Mouse (Mus musculus) ES-Bruce4 (cell line): ENCODE data around the gene Myt1l. TPM values are rescaled to one million over a fixed set of nuclear protein-coding genes. Genes with fewer than 3 reads are reported as not detected.

Experiments
- H3K27ac ChIP-seq: 2 replicates; pipeline ENCODE4 v1.5.1; 2012; ENCODE audit warnings: low read length, inconsistent platforms; ENCODE audit not compliant: insufficient read depth
- H3K27me3 ChIP-seq: 2 replicates; pipeline ENCODE4 v1.6.1; 2012; ENCODE audit warnings: mild to moderate bottlenecking, low read length, inconsistent platforms; ENCODE audit not compliant: control insufficient read depth, poor library complexity, insufficient read depth, severe bottlenecking
- H3K36me3 ChIP-seq: 2 replicates; pipeline ENCODE4 v1.6.1; 2012; ENCODE audit warnings: inconsistent platforms, mild to moderate bottlenecking, low read length, moderate library complexity; ENCODE audit not compliant: control insufficient read depth, poor library complexity, insufficient read depth, severe bottlenecking
- H3K4me1 ChIP-seq: one replicate; pipeline ENCODE4 v1.8.1; 2011; ENCODE audit warnings: low read length; ENCODE audit not compliant: control insufficient read depth, insufficient read depth
- H3K4me3 ChIP-seq: 2 replicates; pipeline ENCODE4 v1.5.1; 2011; ENCODE audit warnings: low read depth, mild to moderate bottlenecking, low read length
- H3K9ac ChIP-seq: 2 replicates; pipeline ENCODE4 v1.6.1; 2012; ENCODE audit warnings: low read depth, mild to moderate bottlenecking, inconsistent platforms; ENCODE audit not compliant: poor library complexity, severe bottlenecking
- H3K9me3 ChIP-seq: replicated peaks from 2 replicates; pipeline ENCODE4 v1.6.1; 2012; ENCODE audit warnings: mild to moderate bottlenecking, low read length, inconsistent platforms; ENCODE audit not compliant: control insufficient read depth, poor library complexity, insufficient read depth, severe bottlenecking
- CTCF ChIP-seq: IDR thresholded peaks from one replicate; pipeline ENCODE4 v1.8.1; 2011; ENCODE audit warnings: low read depth, low read length
- EP300 ChIP-seq: IDR thresholded peaks from 2 replicates; pipeline ENCODE4 v1.6.1; 2011; ENCODE audit warnings: low read depth, low read length; ENCODE audit not compliant: insufficient read depth
- POLR2A ChIP-seq: IDR thresholded peaks from one replicate; pipeline ENCODE4 v1.8.1; 2011; ENCODE audit warnings: low read length; ENCODE audit not compliant: insufficient read depth
- polyA plus RNA-seq: library from polyadenylated mRNA; stranded (reverse); fragments of >200 nt; gene quantifications from 2 replicates; pipeline ENCODE4 v1.2.4, GENCODE M21; 2011; ENCODE audit warnings: low read depth; ENCODE audit not compliant: missing spikeins, insufficient read depth, insufficient read length

Myt1l gene
- polyA plus RNA-seq, 1 experiment, result not detected

DNA sequence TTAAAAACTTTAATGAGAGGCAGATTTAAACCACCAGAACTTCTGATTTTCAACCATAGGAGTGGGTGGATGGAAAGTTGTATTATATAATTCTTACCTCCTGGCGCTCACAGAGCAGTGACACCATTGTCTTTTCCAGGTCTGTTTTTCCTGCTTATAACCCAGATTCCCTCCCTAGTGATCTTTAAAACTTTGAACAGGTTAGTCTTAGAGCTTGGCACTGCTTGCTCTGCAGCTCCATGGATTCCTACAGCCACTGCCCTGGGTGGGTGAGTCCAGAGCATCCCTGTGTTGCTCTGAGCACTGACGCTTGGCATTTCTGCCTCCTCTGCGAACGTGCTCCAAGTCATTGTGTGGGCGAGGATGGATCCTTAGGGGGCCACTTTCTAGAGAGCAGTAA lies 43.4 kb downstream of the Myt1l start:
- Histone ChIP-seq H3K36me3 (no peaks in the 10 kb centered on the region), H3K9me3 (no peaks in the 10 kb centered on the region), H3K27ac (no peak overlapping the region), H3K4me1 (no peaks in the 10 kb centered on the region), H3K9ac (no peak overlapping the region), H3K4me3 (no peak overlapping the region), H3K27me3 (no peaks in the 10 kb centered on the region)
- TF ChIP-seq CTCF, result no peak
- no peak for TF ChIP-seq EP300

DNA sequence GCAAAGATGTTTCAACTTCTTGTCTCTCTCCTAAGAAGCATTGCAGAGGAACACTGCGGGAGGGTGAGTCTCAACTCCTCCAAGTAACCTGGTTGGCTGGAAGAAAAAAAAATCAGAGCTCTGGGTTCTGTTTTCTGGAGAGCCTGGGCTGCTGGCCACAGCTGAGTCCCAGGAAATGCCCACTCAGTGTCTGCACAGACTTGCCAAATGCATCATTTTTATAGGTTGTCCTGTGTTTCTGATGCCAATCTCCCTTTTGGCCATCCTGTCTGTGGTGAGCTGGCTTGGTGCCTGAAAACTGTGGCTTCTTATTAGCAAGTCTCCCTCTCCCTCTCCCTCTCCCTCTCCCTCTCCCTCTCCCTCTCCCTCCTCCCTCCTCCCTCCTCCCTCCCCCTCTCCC lies 65.6 kb downstream of the Myt1l start:
- no peak overlapping the region for H3K9ac ChIP-seq

DNA sequence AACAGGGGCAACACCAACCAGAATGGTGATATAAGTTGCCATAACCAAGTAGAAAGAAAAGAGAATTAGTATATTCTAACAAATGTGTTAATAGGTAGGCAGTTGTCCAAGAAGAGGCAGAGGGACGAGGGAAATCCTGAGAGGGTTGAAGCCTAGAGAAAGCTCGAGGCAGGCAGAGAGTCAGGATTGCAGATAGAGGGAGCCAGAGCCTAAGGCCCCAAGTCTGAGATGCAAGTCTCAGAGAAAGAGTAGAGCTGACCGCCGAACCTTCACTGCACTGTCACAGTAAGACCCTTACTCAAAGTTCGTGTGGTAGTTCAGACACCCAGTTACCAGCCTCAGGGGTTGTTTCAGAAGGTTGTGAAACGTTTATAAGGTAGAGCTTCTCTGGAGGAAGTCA lies 71.7 kb downstream of the Myt1l start:
- no peak overlapping the region for H3K4me3 ChIP-seq
- H3K9ac ChIP-seq, result no peak overlapping the region
- TF ChIP-seq EP300, result no peak
- no peak for TF ChIP-seq POLR2A
- peak; percentile 24 for TF ChIP-seq CTCF
- H3K36me3 ChIP-seq, result no peaks in the 10 kb centered on the region
- no peaks in the 10 kb centered on the region for H3K4me1 ChIP-seq
- no peak overlapping the region for H3K27ac ChIP-seq
- no peaks in the 10 kb centered on the region for H3K9me3 ChIP-seq
- H3K27me3 ChIP-seq, result no peaks in the 10 kb centered on the region

More for the DNA sequence above, 65.6 kb downstream of the Myt1l start:
- H3K27ac ChIP-seq, result no peak overlapping the region
- H3K36me3 ChIP-seq, result no peaks in the 10 kb centered on the region
- no peaks in the 10 kb centered on the region for H3K27me3 ChIP-seq
- H3K9me3 ChIP-seq, result no peaks in the 10 kb centered on the region
- TF ChIP-seq POLR2A (no peak), EP300 (no peak), CTCF (no peak)
- no peaks in the 10 kb centered on the region for H3K4me1 ChIP-seq
- H3K4me3 ChIP-seq, result no peak overlapping the region

DNA sequence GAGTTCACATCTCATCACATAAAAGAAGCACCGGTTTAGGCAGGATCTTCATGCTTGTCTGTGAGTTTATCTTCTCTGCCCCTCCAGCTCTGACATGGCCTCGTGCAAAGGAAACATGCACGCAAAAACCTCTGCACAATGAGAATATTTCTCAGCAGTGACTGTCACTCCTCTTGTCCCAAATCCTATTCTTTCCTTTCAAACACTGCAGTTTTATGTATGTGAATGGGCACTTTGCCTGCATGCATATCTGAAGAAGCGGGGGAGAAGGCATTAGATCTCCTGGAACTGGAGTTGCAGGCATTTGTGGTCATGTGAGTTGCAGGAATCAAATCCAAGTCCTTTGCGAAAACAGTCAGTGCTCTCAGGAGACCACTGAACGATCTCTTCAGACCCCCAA lies 73.0 kb downstream of the Myt1l start:
- H3K27me3 ChIP-seq, result no peaks in the 10 kb centered on the region
- H3K36me3 ChIP-seq, result no peaks in the 10 kb centered on the region
- H3K9ac ChIP-seq, result no peak overlapping the region
- H3K4me3 ChIP-seq, result no peak overlapping the region
- no peaks in the 10 kb centered on the region for H3K4me1 ChIP-seq
- H3K27ac ChIP-seq, result no peak overlapping the region
- no peak for TF ChIP-seq CTCF
- TF ChIP-seq EP300, result no peak
- no peak for TF ChIP-seq POLR2A
- H3K9me3 ChIP-seq, result no peaks in the 10 kb centered on the region

DNA sequence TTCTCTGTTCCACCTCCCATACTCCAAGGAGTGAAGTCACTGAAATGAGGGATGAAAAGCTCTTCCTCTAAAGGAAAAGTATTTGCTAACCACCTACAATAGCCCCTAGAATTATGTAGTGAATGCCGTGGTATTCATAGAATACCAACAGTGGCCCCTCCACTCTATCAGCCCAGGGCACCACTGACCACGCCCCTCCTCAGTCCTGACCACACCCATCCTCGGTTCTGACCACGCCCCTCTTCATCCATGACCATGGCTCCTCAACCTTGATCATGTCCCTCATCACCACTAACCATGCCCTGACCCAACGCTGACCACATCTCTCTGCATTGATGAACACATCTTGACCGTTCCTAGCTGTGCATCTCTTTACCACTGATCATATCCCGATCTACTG lies 76.5 kb downstream of the Myt1l start:
- Histone ChIP-seq H3K36me3 (no peaks in the 10 kb centered on the region), H3K9me3 (no peaks in the 10 kb centered on the region)
- TF ChIP-seq EP300, result no peak
- TF ChIP-seq POLR2A, result no peak
- no peak for TF ChIP-seq CTCF

DNA sequence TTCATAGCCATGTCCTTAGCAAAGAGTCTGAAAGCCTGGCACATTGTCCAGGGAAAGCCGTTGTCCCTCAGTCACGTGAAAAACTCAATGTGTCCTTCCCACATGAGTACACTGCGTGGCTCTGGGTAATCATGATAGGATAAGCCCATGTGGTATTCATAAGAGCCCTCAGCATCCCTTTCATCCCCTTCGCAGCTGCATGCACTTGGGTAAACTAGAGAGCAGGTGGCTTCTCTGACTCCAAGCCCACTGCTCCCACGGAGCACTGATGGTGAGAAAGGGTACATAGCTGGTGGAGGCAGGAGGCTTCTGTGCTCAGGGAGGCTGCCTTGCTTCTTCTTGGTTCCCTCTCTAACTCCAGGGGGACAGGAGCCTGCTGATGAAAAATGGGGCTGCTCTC lies 76.9 kb downstream of the Myt1l start:
- TF ChIP-seq CTCF (no peak), EP300 (no peak), POLR2A (no peak)
- Histone ChIP-seq H3K9me3 (no peaks in the 10 kb centered on the region), H3K4me1 (no peaks in the 10 kb centered on the region)

More for the DNA sequence above, 76.5 kb downstream of the Myt1l start:
- Histone ChIP-seq H3K4me1 (no peaks in the 10 kb centered on the region), H3K27ac (no peak overlapping the region), H3K27me3 (no peaks in the 10 kb centered on the region), H3K9ac (no peak overlapping the region), H3K4me3 (no peak overlapping the region)

More for the DNA sequence above, 76.9 kb downstream of the Myt1l start:
- Histone ChIP-seq H3K9ac (no peak overlapping the region), H3K27ac (no peak overlapping the region), H3K27me3 (no peaks in the 10 kb centered on the region), H3K4me3 (no peak overlapping the region), H3K36me3 (no peaks in the 10 kb centered on the region)
